Mouse (Mus musculus): ENCODE data around the gene Klhdc7b. TPM values are rescaled to one million over a fixed set of nuclear protein-coding genes. Genes with fewer than 3 reads are reported as not detected.

The Klhdc7b gene
- polyA plus RNA-seq (2012; fragmentation: generic; extraction: Trizol): not detected

- TF ChIP-seq POLR2AphosphoS2 (IDR thresholded peaks at IDR 0.05; ENCODE audit: insufficient read length, low read depth): no peak
- TF ChIP-seq SRF (IDR thresholded peaks at IDR 0.05; ENCODE audit: control insufficient read depth, insufficient read length, low read depth): no peak
- TF ChIP-seq MAX (IDR thresholded peaks at IDR 0.05; ENCODE audit: low read depth): no peak
- TF ChIP-seq E2F4 (IDR thresholded peaks at IDR 0.05; ENCODE audit: insufficient read depth): no peak
- no peak for TF ChIP-seq MYOD1 (IDR thresholded peaks at IDR 0.05; ENCODE audit: control insufficient read depth in 1 of 3, insufficient read length in 2 of 3, low read depth in 2 of 3)
- TF ChIP-seq USF1 (IDR thresholded peaks at IDR 0.05; ENCODE audit: low read depth): no peak
- TF ChIP-seq MYOG (IDR thresholded peaks at IDR 0.05; ENCODE audit: control insufficient read depth in 1 of 3, insufficient read depth in 1 of 3, insufficient read length in 2 of 3, low read depth in 2 of 3): no peak
- TF ChIP-seq POLR2A (IDR thresholded peaks at IDR 0.05; ENCODE audit: insufficient read length, low read depth): no peak
- TF ChIP-seq TCF12 (IDR thresholded peaks at IDR 0.05; ENCODE audit: insufficient read depth, poor library complexity, severe bottlenecking): no peak
- no peak within 1 kb of the TSS for H3ac ChIP-seq (ENCODE audit: control insufficient read depth, insufficient read length)
- no peak within 1 kb of the TSS for H3K4me3 ChIP-seq
- H3K79me2 ChIP-seq (ENCODE audit: control insufficient read depth, insufficient read depth): no peaks in the 10 kb centered on the region
- H3K36me3 ChIP-seq (ENCODE audit: control insufficient read depth, insufficient read depth): no peaks in the 10 kb centered on the region
- peaks cover 65% of the 10 kb centered on the region for H3K27me3 ChIP-seq (ENCODE audit: control insufficient read depth, insufficient read depth, insufficient read length)
- H3K4me2 ChIP-seq (ENCODE audit: low read depth): no peak within 1 kb of the TSS
Observed at GRCm38 (mm10) chr15:89384617-89385016, at the start of gene Klhdc7b. Gene Klhdc7b, plus strand, starts transcription at chr15:89384917.

- no peak for TF ChIP-seq E2F4 (IDR thresholded peaks at IDR 0.05; ENCODE audit: insufficient read depth)
- no peak for TF ChIP-seq USF1 (IDR thresholded peaks at IDR 0.05; ENCODE audit: low read depth)
- no peak for TF ChIP-seq MYOD1 (IDR thresholded peaks at IDR 0.05; ENCODE audit: control insufficient read depth in 1 of 3, insufficient read length in 2 of 3, low read depth in 2 of 3)
- TF ChIP-seq POLR2AphosphoS2 (IDR thresholded peaks at IDR 0.05; ENCODE audit: insufficient read length, low read depth): no peak
- no peak for TF ChIP-seq MAX (IDR thresholded peaks at IDR 0.05; ENCODE audit: low read depth)
- TF ChIP-seq REST (IDR thresholded peaks at IDR 0.05; ENCODE audit: insufficient read depth, insufficient read length): no peak
- no peak for TF ChIP-seq SRF (IDR thresholded peaks at IDR 0.05; ENCODE audit: control insufficient read depth, insufficient read length, low read depth)
- TF ChIP-seq TCF12 (IDR thresholded peaks at IDR 0.05; ENCODE audit: insufficient read depth, poor library complexity, severe bottlenecking): no peak
- no peak for TF ChIP-seq TCF3 (IDR thresholded peaks at IDR 0.05; ENCODE audit: insufficient read length, low read depth)
- no peak for TF ChIP-seq MYOG (IDR thresholded peaks at IDR 0.05; ENCODE audit: control insufficient read depth in 1 of 3, insufficient read depth in 1 of 3, insufficient read length in 2 of 3, low read depth in 2 of 3)
- TF ChIP-seq POLR2A (IDR thresholded peaks at IDR 0.05; ENCODE audit: insufficient read length, low read depth): no peak
- TF ChIP-seq CEBPB (IDR thresholded peaks at IDR 0.05; ENCODE audit: insufficient read depth, poor library complexity, severe bottlenecking): no peak
- Histone ChIP-seq H3K4me2 (ENCODE audit: low read depth) (no peak overlapping the region), H3K4me3 (no peak overlapping the region), H3K27me3 (ENCODE audit: control insufficient read depth, insufficient read depth, insufficient read length) (peaks cover 32% of the 10 kb centered on the region), H3K79me2 (ENCODE audit: control insufficient read depth, insufficient read depth) (no peaks in the 10 kb centered on the region), H3ac (ENCODE audit: control insufficient read depth, insufficient read length) (no peak overlapping the region), H3K36me3 (ENCODE audit: control insufficient read depth, insufficient read depth) (no peaks in the 10 kb centered on the region)
Observed at GRCm38 (mm10) chr15:89336422-89336821, 48.3 kb upstream of the Klhdc7b start.

GRCm38 (mm10) chr15:89339696-89340095, 45.0 kb upstream of the Klhdc7b start:
- H3K4me2 ChIP-seq (ENCODE audit: low read depth): no peak overlapping the region
- H3K4me3 ChIP-seq: no peak overlapping the region
- no peak overlapping the region for H3ac ChIP-seq (ENCODE audit: control insufficient read depth, insufficient read length)
- no peaks in the 10 kb centered on the region for H3K79me2 ChIP-seq (ENCODE audit: control insufficient read depth, insufficient read depth)
- TF ChIP-seq REST (IDR thresholded peaks at IDR 0.05; ENCODE audit: insufficient read depth, insufficient read length): no peak
- no peak for TF ChIP-seq POLR2A (IDR thresholded peaks at IDR 0.05; ENCODE audit: insufficient read length, low read depth)
- TF ChIP-seq CEBPB (IDR thresholded peaks at IDR 0.05; ENCODE audit: insufficient read depth, poor library complexity, severe bottlenecking): no peak
- TF ChIP-seq SRF (IDR thresholded peaks at IDR 0.05; ENCODE audit: control insufficient read depth, insufficient read length, low read depth): no peak
- TF ChIP-seq USF1 (IDR thresholded peaks at IDR 0.05; ENCODE audit: low read depth): no peak
- TF ChIP-seq TCF12 (IDR thresholded peaks at IDR 0.05; ENCODE audit: insufficient read depth, poor library complexity, severe bottlenecking): no peak
- H3K27me3 ChIP-seq (ENCODE audit: control insufficient read depth, insufficient read depth, insufficient read length): peaks cover 18% of the 10 kb centered on the region
- no peaks in the 10 kb centered on the region for H3K36me3 ChIP-seq (ENCODE audit: control insufficient read depth, insufficient read depth)

GRCm38 (mm10) chr15:89340136-89340535, 44.6 kb upstream of the Klhdc7b start:
- Histone ChIP-seq H3K27me3 (ENCODE audit: control insufficient read depth, insufficient read depth, insufficient read length) (peaks cover 14% of the 10 kb centered on the region), H3K36me3 (ENCODE audit: control insufficient read depth, insufficient read depth) (no peaks in the 10 kb centered on the region), H3ac (ENCODE audit: control insufficient read depth, insufficient read length) (no peak overlapping the region), H3K79me2 (ENCODE audit: control insufficient read depth, insufficient read depth) (no peaks in the 10 kb centered on the region), H3K4me2 (ENCODE audit: low read depth) (no peak overlapping the region), H3K4me3 (no peak overlapping the region)
- TF ChIP-seq USF1 (IDR thresholded peaks at IDR 0.05; ENCODE audit: low read depth) (no peak), POLR2A (IDR thresholded peaks at IDR 0.05; ENCODE audit: insufficient read length, low read depth) (no peak), MYOG (IDR thresholded peaks at IDR 0.05; ENCODE audit: control insufficient read depth in 1 of 3, insufficient read depth in 1 of 3, insufficient read length in 2 of 3, low read depth in 2 of 3) (no peak), MYOD1 (IDR thresholded peaks at IDR 0.05; ENCODE audit: control insufficient read depth in 1 of 3, insufficient read length in 2 of 3, low read depth in 2 of 3) (no peak), TCF3 (IDR thresholded peaks at IDR 0.05; ENCODE audit: insufficient read length, low read depth) (no peak), REST (IDR thresholded peaks at IDR 0.05; ENCODE audit: insufficient read depth, insufficient read length) (no peak), POLR2AphosphoS2 (IDR thresholded peaks at IDR 0.05; ENCODE audit: insufficient read length, low read depth) (no peak), SRF (IDR thresholded peaks at IDR 0.05; ENCODE audit: control insufficient read depth, insufficient read length, low read depth) (no peak)

- H3K79me2 ChIP-seq (ENCODE audit: control insufficient read depth, insufficient read depth): no peaks in the 10 kb centered on the region
- H3ac ChIP-seq (ENCODE audit: control insufficient read depth, insufficient read length): no peak overlapping the region
- no peak overlapping the region for H3K4me3 ChIP-seq
- peaks cover 6% of the 10 kb centered on the region for H3K27me3 ChIP-seq (ENCODE audit: control insufficient read depth, insufficient read depth, insufficient read length)
- no peak overlapping the region for H3K4me2 ChIP-seq (ENCODE audit: low read depth)
- no peak for TF ChIP-seq MYOG (IDR thresholded peaks at IDR 0.05; ENCODE audit: control insufficient read depth in 1 of 3, insufficient read depth in 1 of 3, insufficient read length in 2 of 3, low read depth in 2 of 3)
- no peak for TF ChIP-seq TCF12 (IDR thresholded peaks at IDR 0.05; ENCODE audit: insufficient read depth, poor library complexity, severe bottlenecking)
- TF ChIP-seq POLR2AphosphoS2 (IDR thresholded peaks at IDR 0.05; ENCODE audit: insufficient read length, low read depth): no peak
- no peak for TF ChIP-seq SRF (IDR thresholded peaks at IDR 0.05; ENCODE audit: control insufficient read depth, insufficient read length, low read depth)
- TF ChIP-seq USF1 (IDR thresholded peaks at IDR 0.05; ENCODE audit: low read depth): no peak
- no peak for TF ChIP-seq CEBPB (IDR thresholded peaks at IDR 0.05; ENCODE audit: insufficient read depth, poor library complexity, severe bottlenecking)
- no peak for TF ChIP-seq TCF3 (IDR thresholded peaks at IDR 0.05; ENCODE audit: insufficient read length, low read depth)
- no peak for TF ChIP-seq MYOD1 (IDR thresholded peaks at IDR 0.05; ENCODE audit: control insufficient read depth in 1 of 3, insufficient read length in 2 of 3, low read depth in 2 of 3)
- TF ChIP-seq MAX (IDR thresholded peaks at IDR 0.05; ENCODE audit: low read depth): no peak
- TF ChIP-seq E2F4 (IDR thresholded peaks at IDR 0.05; ENCODE audit: insufficient read depth): no peak
- no peak for TF ChIP-seq POLR2A (IDR thresholded peaks at IDR 0.05; ENCODE audit: insufficient read length, low read depth)
- no peak for TF ChIP-seq REST (IDR thresholded peaks at IDR 0.05; ENCODE audit: insufficient read depth, insufficient read length)
- H3K36me3 ChIP-seq (ENCODE audit: control insufficient read depth, insufficient read depth): no peaks in the 10 kb centered on the region
Observed at GRCm38 (mm10) chr15:89341678-89342077, 43.0 kb upstream of the Klhdc7b start.

All from myocyte (in vitro differentiated cells).